Mouse (Mus musculus) left cerebral cortex, postnatal 36 days (tissue): ENCODE results near the gene Apc2. TPM values are rescaled to one million over a fixed set of nuclear protein-coding genes. Genes with fewer than 3 reads are reported as not detected.
"Not testable (repeated sequence)": the region's sequence is repeated elsewhere in the genome, so short reads cannot be mapped to it uniquely, and the experiment has no call there.

Experiments used
- DNase-seq, 2 experiments: peaks; one replicate each; pipeline ENCODE4 v3.0.0; 2021 to 2022; ENCODE audit warnings: low spot score in 2 of 2, mixed read lengths in 1 of 2
- intact Hi-C: fragments of 180-260 bp; cut with DNase I; formaldehyde crosslinking; loops from one replicate; pipeline ENCODE4 v1.15.1; 2025
- total RNA-seq, 2 experiments: library from RNA; stranded (reverse); gene quantifications; 2 replicates each; pipeline ENCODE4 v1.2.3; 2021

The Apc2 gene
- total RNA-seq, 2 experiments from 2014 or later = 105 to 116 TPM

GRCm38 (mm10) chr10:80332525-80332989 is 36.8 kb downstream of the Apc2 start:
- DNase-seq = no peak
- intact Hi-C loops = no loop called here

DNA sequence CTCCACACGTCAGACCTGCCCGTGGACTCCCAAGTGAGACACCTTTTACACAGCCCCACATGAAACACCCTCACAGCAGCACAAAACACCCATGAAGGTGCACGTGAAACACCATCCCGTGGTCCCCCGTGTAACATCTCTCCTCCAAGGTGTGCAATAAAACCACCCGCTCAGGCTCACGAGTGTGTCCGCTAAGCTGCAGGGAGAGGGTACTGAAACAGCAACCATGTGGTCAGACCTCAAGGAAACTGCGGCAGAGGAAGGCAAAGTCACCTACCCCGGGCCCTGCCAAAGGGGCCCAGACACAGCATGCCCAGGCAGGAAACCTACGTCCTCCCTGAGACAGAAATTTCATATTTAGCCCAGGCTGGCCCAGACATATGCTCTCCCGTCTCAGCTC is 40.5 kb downstream of the Apc2 start:
- intact Hi-C loops = no loop called here
- DNase-seq = no peak

- peak; percentile 79 to 82 for DNase-seq
- intact Hi-C loops = loop anchor here (2.0 kb wide), 1 partner anchor 35 kb away; no protein-coding TSS in a partner anchor
Observed at GRCm38 (mm10) chr10:80339941-80340750, 44.4 kb downstream of the Apc2 start.

DNA sequence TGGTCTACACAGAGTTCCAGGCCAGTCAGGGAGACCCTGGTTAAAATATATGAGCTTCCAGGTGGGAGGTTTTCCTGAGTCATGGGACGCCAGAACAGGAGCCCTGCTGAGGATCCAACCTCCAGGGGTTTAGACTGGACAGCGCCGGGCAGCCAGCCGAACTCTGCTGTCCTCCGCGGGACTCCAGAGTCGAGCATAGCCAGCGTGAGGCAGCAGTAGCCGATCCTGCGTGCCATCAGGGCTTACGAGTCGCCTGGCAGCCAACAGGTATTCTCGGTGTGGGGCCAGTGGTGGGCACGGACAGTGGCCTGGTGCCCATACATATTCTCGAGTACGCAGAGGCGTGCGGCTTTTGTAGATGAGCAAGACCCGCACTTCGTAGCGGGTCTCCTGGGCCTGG is 45.2 kb downstream of the Apc2 start:
- no peak for DNase-seq
- intact Hi-C loops = loop anchor here (2.0 kb wide), 1 partner anchor 34 kb away; no protein-coding TSS in a partner anchor

GRCm38 (mm10) chr10:80341491-80342304 is 45.9 kb downstream of the Apc2 start:
- no peak for DNase-seq
- intact Hi-C loops = loop anchor here (2.0 kb wide), 1 partner anchor 33 kb away; no protein-coding TSS in a partner anchor

GRCm38 (mm10) chr10:80342305-80342748 is 46.5 kb downstream of the Apc2 start:
- intact Hi-C loops = no loop called here
- no peak for DNase-seq

DNA sequence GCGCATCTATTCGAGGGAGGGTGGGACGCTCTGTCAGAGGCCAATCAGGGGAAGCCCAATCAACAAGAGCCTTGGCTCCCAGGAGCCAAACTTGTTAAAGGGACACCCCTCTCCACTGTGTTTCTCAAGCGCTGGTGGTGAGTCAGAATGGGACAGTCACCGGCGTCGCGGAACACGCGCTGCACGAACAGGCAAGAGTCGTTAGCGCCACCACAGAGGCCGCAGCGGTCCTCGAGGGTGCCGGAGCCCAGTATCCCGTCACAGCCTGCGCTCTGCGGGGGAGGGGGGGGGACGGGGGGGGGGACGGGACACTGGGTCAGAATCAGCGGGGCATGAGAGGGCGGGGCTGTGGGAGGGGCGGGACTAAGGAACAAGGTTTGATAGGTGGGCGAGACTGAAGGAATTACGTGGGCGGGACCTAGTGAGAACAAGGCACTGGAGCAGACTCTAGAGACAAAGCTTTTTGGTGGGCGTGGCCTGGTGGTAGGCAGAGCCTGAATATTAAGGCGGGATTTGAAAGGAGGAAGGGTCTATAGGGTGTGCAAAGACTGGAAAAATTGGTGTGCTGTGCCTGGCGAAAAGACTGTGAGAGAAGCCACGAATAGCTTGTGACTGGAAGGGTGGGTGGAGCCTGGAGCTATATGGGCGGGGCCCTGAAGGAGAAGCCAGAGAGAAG is 47.1 kb downstream of the Apc2 start:
- intact Hi-C loops = no loop called here
- no peak for DNase-seq

DNA sequence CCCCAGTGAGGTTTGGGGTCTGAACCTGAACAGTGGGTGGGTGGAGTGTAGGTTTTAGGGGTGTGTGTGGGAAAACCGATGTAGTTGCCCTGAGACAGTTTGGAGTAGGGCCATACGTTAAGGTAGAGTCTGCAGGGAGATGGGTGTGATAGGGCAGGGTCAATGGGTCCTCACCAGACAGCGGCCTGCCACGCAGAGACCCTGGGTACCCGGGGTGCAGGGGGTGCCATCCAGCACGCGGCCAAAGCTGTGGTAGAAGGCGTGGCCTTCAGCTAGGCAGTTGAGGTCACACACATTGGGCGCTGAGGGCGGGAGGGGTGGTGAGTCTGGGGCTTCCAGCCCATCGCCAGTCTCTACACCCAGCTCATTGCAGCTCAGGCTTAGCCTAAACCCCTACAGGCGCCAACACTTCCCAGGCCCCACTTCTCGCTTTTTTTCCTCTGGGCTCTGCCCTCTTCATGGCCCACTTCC is 47.7 kb downstream of the Apc2 start:
- no peak for DNase-seq
- intact Hi-C loops = no loop called here

- intact Hi-C loops = no loop called here
Observed at GRCm38 (mm10) chr10:80344131-80344661, 48.4 kb downstream of the Apc2 start.

GRCm38 (mm10) chr10:80345122-80345521 is 49.3 kb downstream of the Apc2 start:
- intact Hi-C loops = no loop called here
- DNase-seq = no peak

More at GRCm38 (mm10) chr10:80344131-80344661, 48.4 kb downstream of the Apc2 start:
- no peak for DNase-seq

DNA sequence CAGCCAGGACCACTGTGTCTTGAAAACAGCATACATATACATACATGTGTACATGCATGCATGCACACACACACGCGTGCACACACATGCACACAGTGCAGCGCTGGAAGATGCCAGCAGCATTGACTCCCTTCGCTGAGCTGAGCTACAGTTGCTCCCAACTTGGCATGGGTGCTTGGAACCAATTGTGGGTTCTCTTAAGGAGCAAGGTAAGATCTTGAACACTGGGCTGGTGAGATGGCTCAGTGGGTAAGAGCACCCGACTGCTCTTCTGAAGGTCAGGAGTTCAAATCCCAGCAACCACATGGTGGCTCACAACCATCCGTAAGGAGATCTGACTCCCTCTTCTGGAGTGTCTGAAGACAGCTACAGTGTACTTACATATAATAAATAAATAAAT is 50.2 kb downstream of the Apc2 start:
- intact Hi-C loops, DNase-seq: not testable (repeated sequence)

DNA sequence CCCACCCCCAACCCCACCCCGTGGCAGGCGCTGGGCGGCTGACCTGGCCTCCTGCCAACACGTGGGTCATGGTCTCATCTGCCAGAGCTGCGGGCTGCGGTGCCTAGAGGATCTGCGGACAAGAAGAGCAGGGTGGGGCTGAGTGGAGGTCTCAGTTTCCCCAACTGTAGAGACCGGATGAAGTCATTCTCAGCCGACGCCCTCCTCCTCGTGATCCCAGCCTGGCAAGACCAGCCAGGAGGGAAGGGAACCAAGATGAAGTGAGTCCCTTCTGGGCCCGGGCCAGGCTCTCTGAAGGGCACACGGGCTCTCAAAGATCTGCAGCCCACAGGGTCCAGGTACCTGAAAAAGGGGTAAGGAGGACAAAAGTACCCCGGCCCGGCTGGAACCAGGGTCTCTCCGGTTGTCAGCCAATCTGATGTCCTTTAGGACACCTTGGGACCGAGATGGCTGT is 51.8 kb downstream of the Apc2 start:
- no peak for DNase-seq
- intact Hi-C loops = no loop called here

- DNase-seq = no peak
- intact Hi-C loops = no loop called here
Observed at GRCm38 (mm10) chr10:80348244-80348781, 52.5 kb downstream of the Apc2 start, which contains the start of gene Adamtsl5. Adamtsl5 (minus strand) TSS chr10:80348412.

DNA sequence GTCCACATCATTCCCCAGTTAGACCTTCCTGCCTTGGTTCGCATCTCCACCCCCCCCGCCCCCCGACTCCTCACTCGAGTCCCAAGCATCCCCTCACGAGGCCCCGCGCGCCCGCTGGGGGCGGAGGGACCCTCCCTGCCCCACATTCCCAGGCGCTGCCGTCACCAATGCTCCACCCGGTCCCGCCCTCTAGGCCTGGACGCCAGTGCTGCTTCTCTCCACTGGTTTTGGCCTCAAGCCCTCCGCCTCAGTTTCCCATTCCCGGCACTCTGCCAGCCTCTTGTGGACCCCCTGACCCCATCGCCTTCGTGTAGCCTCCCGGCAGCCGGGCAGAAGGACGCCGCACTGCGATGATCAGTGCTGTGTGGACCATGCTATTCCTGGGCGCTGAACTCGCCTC is 53.2 kb downstream of the Apc2 start:
- no peak for DNase-seq
- intact Hi-C loops = no loop called here

- intact Hi-C loops = no loop called here
Observed at GRCm38 (mm10) chr10:80350292-80350691, 54.5 kb downstream of the Apc2 start.

GRCm38 (mm10) chr10:80351896-80352295 is 56.1 kb downstream of the Apc2 start:
- no peak for DNase-seq
- intact Hi-C loops = no loop called here

More at GRCm38 (mm10) chr10:80350292-80350691, 54.5 kb downstream of the Apc2 start:
- DNase-seq = peak; percentile 73 to 83

DNA sequence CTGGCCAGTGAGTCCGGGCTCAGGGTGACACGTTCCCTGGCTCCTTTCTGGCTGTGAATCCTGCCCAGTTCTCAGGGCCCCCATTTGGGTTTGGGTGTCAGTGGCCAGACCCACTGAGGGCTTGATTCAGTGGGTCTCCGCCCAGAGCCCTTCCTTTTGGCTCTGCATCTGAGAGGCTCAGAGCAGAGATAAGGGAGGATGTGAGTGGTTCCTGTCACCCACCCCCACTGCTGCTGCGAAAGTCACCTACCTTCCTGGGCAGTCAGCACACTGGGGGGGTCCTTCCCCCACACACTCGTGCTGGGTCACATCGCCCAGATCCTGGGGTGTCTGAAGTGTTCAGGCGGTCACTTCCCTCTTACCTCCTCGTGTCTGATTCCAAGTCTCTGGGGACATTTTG is 57.0 kb downstream of the Apc2 start:
- intact Hi-C loops = no loop called here

GRCm38 (mm10) chr10:80355431-80355830 is 59.7 kb downstream of the Apc2 start:
- no peak for DNase-seq
- intact Hi-C loops = no loop called here

More for the DNA sequence above, 57.0 kb downstream of the Apc2 start:
- DNase-seq = no peak
